Mouse (Mus musculus) hindbrain, embryonic 15.5 days (tissue): ENCODE results near the gene Cdc26. TPM values are rescaled to one million over a fixed set of nuclear protein-coding genes. Genes with fewer than 3 reads are reported as not detected.
A peak's percentile ranks its signal among the peaks of the same experiment; 100 is the strongest.

ENCODE experiments used
- ATAC-seq: fragments of 200-750 bp; cut with Nextera tagmentation; 2 replicates; pipeline ENCODE4 v1.8.0; 2017; ENCODE audit warnings: low read depth, moderate number of reproducible peaks, moderate TSS enrichment; ENCODE audit not compliant: low FRiP score
- H3K27ac ChIP-seq: fragments of 300-500 bp; sonication (generic); replicated peaks from 2 replicates; pipeline ENCODE4 v1.5.1; 2015; ENCODE audit warnings: mild to moderate bottlenecking, inconsistent platforms
- H3K27me3 ChIP-seq: fragments of 300-500 bp; sonication (generic); 2 replicates; pipeline ENCODE4 v1.6.1; 2015; ENCODE audit warnings: control low read depth, inconsistent platforms
- H3K36me3 ChIP-seq: fragments of 300-500 bp; sonication (generic); 2 replicates; pipeline ENCODE4 v1.6.1; 2015; ENCODE audit warnings: control low read depth, inconsistent platforms
- H3K4me1 ChIP-seq: fragments of 300-500 bp; sonication (generic); replicated peaks from 2 replicates; pipeline ENCODE4 v1.6.1; 2015; ENCODE audit warnings: control low read depth, inconsistent platforms
- H3K4me2 ChIP-seq: fragments of 300-500 bp; sonication (generic); 2 replicates; pipeline ENCODE4 v1.6.1; 2015; ENCODE audit warnings: moderate library complexity, mild to moderate bottlenecking, inconsistent platforms
- H3K4me3 ChIP-seq: fragments of 300-500 bp; sonication (generic); 2 replicates; pipeline ENCODE4 v1.5.1; 2015; ENCODE audit warnings: mild to moderate bottlenecking, inconsistent platforms
- H3K9ac ChIP-seq: fragments of 300-500 bp; sonication (generic); 2 replicates; pipeline ENCODE4 v1.6.1; 2015; ENCODE audit warnings: inconsistent platforms
- H3K9me3 ChIP-seq: fragments of 300-500 bp; sonication (generic); 2 replicates; pipeline ENCODE4 v1.6.1; 2016; ENCODE audit warnings: control low read depth, inconsistent platforms
- WGBS: fragments of 180-500 bp; shearing (Covaris S2); methylation state at CpG from one replicate; pipeline ENCODE4 v1.1.7; 2015; 5-methylcytosine and 5-hydroxymethylcytosine counted together
- polyA plus RNA-seq: library from polyadenylated mRNA; unstranded; fragments of >200 nt; fragmentation: Nextera tagmentation; extraction: Ambion mirVana; gene quantifications from 2 replicates; pipeline ENCODE4 v1.2.1, GENCODE M21; 2015

Cdc26 gene
- polyA plus RNA-seq, 1 experiment from 2014 or later: 74.2 TPM

DNA sequence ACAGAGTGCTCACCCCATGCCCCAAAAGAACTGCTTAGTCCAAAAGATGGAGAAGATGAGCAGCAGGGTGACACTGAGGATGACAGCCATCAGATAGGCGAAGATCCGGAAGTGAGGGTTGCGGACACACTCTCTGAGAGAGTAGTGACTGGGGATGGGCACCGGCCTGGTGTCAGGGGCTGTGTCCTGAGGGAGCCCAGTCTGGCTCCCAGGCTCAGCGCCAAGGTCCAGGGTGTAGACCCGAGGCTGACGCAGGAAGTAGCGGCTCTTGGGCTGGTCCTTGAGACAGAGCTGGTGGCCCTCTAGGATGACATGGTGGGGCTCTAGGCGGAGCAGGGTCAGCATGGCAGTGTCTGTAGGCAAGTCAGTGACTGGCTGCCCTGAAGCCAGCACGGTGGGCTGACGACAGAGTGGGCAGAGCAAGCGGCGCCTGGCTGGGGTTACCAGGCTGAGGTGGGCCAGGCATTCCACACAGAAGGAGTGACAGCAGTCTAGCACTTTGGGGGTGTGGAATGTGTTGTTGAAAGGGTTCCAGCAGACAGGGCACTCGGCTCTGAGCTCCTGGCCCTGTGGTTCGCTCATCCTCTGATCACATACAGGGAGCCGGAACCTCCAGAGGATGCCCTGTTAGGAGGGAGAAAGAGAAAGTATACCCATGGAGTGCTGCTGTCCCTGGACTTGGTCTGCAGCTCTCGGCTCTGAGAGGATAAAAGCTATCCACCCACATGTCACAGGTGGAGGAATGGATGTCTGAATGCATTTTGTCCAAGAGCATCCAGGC, 19.7 kb upstream of the Cdc26 start:
- no peak for ATAC-seq
- Histone ChIP-seq H3K9me3 (no peaks in the 10 kb centered on the region), H3K27me3 (no peaks in the 10 kb centered on the region), H3K4me3 (no peak overlapping the region), H3K27ac (no peak overlapping the region), H3K4me1 (no peaks in the 10 kb centered on the region), H3K4me2 (no peak overlapping the region), H3K9ac (no peak overlapping the region), H3K36me3 (peaks cover 27% of the 10 kb centered on the region)
- WGBS: 82% methylated on average over 17 of the region's 17 CpGs

DNA sequence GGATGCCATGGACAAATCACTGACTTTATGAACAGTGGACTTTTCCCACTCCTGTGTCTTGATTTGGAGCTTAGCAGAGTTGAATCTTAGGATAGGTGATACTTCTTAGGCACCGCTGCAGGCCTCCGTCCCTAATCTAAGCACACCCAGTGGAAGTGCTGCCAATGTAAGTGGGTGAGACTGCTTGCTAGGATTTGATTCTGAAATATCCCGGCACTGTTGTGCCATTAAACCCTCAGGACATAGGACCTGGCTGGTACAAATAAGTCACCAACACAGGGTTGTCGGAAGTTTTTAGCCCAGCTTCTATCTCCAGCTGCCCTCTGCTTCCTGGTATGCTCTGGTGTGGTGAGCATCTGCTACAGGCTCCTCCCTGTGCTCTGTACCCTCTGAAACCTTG, 17.4 kb upstream of the Cdc26 start:
- Histone ChIP-seq H3K9ac (no peak overlapping the region), H3K4me3 (no peak overlapping the region), H3K27me3 (no peaks in the 10 kb centered on the region), H3K4me2 (no peak overlapping the region), H3K4me1 (no peaks in the 10 kb centered on the region), H3K27ac (no peak overlapping the region), H3K9me3 (no peaks in the 10 kb centered on the region), H3K36me3 (peaks cover 50% of the 10 kb centered on the region)
- 92% methylated on average over 4 of the region's 4 CpGs for WGBS
- ATAC-seq: no peak

DNA sequence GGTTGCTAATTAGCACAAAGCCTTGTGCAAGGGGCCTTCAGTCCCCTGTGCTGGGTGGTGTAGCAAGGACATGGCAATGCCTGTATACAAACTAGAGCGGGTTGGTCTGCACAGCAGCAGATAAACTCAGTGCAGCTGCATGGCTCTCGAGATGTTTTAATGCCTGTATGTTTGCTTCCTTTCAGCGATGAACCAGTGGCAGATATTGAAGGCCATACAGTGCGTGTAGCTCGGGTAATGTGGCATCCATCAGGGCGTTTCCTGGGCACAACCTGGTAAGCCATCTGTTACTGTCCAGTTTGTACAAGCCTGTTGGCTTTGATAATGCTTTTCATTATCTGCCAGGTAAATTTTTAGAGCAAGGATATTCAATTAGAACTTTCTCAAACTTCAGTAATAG, 10.6 kb upstream of the Cdc26 start:
- no peak for ATAC-seq
- no peaks in the 10 kb centered on the region for H3K9me3 ChIP-seq
- H3K4me1 ChIP-seq: no peaks in the 10 kb centered on the region
- H3K27me3 ChIP-seq: no peaks in the 10 kb centered on the region
- H3K4me2 ChIP-seq: no peak overlapping the region
- WGBS: 95% methylated on average over 6 of the region's 6 CpGs
- peaks cover 97% of the 10 kb centered on the region for H3K36me3 ChIP-seq
- H3K4me3 ChIP-seq: no peak overlapping the region
- no peak overlapping the region for H3K27ac ChIP-seq
- H3K9ac ChIP-seq: no peak overlapping the region

DNA sequence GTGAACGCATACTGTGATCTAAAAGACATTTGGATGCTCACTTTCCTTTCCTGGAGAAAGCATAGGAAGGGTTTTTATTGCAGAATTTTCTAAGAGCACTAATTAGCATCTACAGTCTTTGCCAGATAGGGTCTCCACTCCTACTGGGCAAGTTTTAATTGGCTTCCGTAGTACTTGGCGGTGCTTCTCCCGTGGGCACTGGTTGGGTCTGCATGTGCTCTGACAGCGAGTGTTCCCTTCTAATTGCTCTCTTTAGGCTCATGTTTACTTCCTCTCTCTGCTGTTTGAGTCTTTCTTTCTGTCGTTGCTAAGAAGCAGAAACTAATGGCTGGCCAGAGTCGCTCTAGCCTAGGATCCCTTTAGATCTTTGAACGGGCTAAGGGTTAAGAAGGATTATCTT, 10.0 kb upstream of the Cdc26 start:
- 87% methylated on average over 8 of the region's 8 CpGs for WGBS
- no peaks in the 10 kb centered on the region for H3K9me3 ChIP-seq
- ATAC-seq: no peak

DNA sequence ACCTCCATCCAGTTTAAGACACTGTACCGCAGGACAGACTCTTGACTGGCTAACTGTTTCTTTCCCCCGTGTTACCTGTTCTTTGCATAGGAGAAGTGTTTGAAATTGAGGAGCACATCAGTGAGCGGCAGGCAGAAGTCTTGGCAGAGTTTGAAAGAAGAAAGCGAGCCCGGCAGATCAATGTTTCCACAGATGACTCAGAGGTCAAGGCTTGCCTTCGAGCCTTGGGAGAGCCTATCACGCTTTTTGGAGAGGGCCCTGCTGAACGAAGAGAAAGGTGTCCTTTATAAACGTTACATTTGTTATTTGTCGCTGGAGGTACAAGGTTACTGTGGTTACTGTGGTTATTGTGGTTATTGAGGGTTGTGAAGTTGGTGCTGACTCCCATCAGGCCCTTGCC, 3.2 kb upstream of the Cdc26 start:
- Histone ChIP-seq H3K4me2 (no peak overlapping the region), H3K27ac (no peak overlapping the region), H3K27me3 (no peaks in the 10 kb centered on the region), H3K4me1 (peaks cover 22% of the 10 kb centered on the region), H3K9me3 (no peaks in the 10 kb centered on the region), H3K4me3 (no peak overlapping the region), H3K9ac (no peak overlapping the region), H3K36me3 (peaks cover 41% of the 10 kb centered on the region)
- 97% methylated on average over 10 of the region's 10 CpGs for WGBS
- no peak for ATAC-seq

More for the DNA sequence above, 10.0 kb upstream of the Cdc26 start:
- Histone ChIP-seq H3K9ac (no peak overlapping the region), H3K4me3 (no peak overlapping the region), H3K4me1 (no peaks in the 10 kb centered on the region), H3K27ac (no peak overlapping the region), H3K36me3 (peaks cover 94% of the 10 kb centered on the region), H3K27me3 (no peaks in the 10 kb centered on the region), H3K4me2 (no peak overlapping the region)

DNA sequence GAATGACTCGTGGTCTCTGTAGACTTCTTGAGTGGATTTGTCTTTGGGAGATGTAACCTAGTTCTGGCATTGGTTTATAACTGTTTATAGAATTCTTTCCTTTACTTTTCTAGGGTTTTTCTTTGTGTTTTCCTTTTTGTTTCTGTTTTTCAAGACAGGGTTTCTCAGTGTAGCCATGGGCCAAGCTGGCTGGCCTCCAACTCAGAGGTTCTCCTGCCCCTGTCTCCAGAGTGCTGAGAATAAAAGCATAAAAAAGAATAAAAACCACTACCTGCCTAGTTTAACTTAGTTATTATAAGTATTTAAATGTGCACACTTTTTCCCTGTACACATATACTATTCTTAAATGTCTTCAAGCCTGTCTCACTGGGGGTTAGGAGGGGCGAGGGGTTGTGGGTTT, 1.9 kb upstream of the Cdc26 start:
- ATAC-seq: no peak
- 92% methylated on average over 2 of the region's 2 CpGs for WGBS
- Histone ChIP-seq H3K27ac (no peak overlapping the region), H3K27me3 (no peaks in the 10 kb centered on the region), H3K9ac (no peak overlapping the region), H3K4me2 (peak overlapping the region; percentile 68), H3K4me3 (no peak overlapping the region), H3K9me3 (no peaks in the 10 kb centered on the region), H3K4me1 (peaks cover 30% of the 10 kb centered on the region), H3K36me3 (peaks cover 29% of the 10 kb centered on the region)

DNA sequence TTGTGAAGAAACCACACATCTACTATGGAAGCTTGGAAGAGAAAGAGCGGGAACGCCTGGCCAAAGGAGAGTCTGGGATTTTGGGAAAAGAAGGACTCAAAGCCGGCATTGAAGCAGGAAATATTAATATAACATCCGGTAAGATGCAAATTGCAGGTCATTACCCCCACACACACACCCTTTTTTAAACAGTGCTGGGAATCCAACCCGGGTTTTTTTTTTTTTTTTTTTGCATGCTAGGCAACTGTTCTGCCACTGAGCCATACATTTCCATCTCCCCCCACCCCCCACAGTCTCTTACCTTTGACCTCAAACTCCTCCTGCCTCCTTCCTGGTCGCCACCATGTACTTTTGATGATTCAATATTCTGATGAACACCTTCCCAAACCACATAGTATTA, 1.2 kb upstream of the Cdc26 start:
- 34% methylated on average over 6 of the region's 6 CpGs for WGBS
- peak overlapping the region; percentile 68 for H3K4me2 ChIP-seq
- H3K27ac ChIP-seq: peak overlapping the region; percentile 79
- peaks cover 35% of the 10 kb centered on the region for H3K4me1 ChIP-seq
- ATAC-seq: no peak
- H3K4me3 ChIP-seq: peak overlapping the region; percentile 62
- peak overlapping the region; percentile 78 for H3K9ac ChIP-seq
- H3K27me3 ChIP-seq: no peaks in the 10 kb centered on the region
- H3K36me3 ChIP-seq: peaks cover 22% of the 10 kb centered on the region
- no peaks in the 10 kb centered on the region for H3K9me3 ChIP-seq

DNA sequence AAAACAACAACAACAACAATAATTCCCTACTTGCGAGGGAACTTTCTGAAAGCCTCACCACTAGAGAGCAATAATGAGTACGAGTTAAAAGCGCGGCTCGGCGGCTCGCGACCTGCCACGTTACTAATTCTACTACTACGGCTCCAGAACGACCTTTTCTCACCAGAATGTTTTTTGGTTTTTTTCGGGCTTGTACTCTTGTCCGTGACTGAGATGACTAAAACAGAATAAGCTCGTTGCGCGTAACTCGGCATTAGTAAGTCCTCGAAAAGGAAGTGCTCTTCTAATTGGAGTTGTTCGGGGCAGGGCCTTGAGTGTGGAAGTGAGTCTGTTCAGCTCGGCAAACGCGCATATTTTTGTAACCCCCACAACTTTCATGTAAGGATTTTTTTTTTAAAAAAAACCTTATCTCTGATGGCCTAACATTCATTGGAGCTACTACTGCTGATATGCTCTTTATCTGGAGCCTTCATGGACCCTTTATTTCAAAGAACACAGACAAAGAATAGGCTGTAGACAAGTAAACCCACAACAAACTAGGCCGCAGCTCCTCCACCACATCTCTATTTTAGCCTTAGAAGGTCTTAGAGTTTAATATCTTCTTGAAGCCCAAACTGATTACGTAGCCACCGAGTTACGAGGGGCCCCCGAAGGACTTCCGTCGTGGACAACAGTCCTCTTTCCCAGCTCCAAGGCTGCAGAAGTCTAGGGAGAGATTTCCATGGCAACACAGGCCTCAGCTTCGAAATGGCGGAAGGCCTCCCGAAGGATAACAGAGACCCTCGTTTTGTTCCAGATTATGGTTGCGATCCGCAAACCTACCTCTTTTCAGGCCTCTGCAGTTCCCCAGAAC, 486 bp downstream of the Cdc26 start:
- under 1% methylated on average over 35 of the region's 35 CpGs for WGBS
- Histone ChIP-seq H3K9ac (peak overlapping the region; percentile 69), H3K4me3 (peak overlapping the region; percentile 62), H3K27me3 (no peaks in the 10 kb centered on the region), H3K27ac (peak overlapping the region; percentile 84), H3K36me3 (peaks cover 13% of the 10 kb centered on the region), H3K4me2 (peak overlapping the region; percentile 68), H3K9me3 (no peaks in the 10 kb centered on the region), H3K4me1 (peaks cover 41% of the 10 kb centered on the region)
- peak; percentile 69 for ATAC-seq

DNA sequence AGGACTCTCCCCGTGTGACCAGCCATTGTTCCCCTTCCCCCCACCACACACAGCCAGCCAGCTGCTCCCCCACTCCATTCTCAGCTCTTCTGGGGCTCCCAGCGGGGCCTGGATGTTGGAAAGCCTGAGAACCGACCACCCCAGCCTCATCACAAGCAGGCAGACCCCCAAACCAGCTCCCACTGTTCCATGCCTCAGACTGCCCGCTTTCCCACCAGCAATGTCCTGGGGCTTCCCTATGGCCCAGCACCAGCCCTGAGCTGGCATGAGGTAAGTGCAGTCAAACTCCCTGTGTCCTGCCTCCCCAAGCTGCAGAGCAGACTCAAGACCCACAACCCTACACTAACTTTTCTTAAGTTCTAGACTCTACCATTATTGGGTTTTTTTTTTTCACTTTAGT, 2.3 kb downstream of the Cdc26 start:
- Histone ChIP-seq H3K4me1 (peaks cover 38% of the 10 kb centered on the region), H3K4me3 (no peak overlapping the region), H3K9me3 (no peaks in the 10 kb centered on the region), H3K4me2 (no peak overlapping the region), H3K9ac (no peak overlapping the region), H3K36me3 (peaks cover 18% of the 10 kb centered on the region), H3K27ac (no peak overlapping the region), H3K27me3 (no peaks in the 10 kb centered on the region)
- no peak for ATAC-seq
- WGBS: 74% methylated on average over 4 of the region's 4 CpGs

DNA sequence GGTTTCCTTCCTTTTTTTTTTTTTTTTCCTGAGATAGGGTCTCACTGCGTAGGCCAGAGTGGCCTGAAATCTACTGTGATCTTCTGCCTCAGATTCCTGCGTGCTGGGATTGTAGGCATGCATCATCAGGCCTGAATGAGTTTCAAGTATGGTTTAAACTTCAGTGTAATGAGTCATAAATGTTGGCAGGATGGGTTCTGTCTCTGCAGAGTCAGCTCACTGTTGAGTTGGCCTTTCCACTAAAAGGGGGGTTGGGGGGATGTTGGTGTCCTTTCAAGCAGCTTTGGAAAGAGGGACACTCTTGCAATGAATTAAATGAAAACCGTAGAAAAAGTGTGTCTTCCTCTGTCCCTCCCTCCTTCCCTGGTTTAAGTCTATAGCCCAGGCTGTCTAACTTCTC, 9.5 kb downstream of the Cdc26 start:
- no peak overlapping the region for H3K4me3 ChIP-seq
- H3K27ac ChIP-seq: no peak overlapping the region
- ATAC-seq: no peak
- H3K9ac ChIP-seq: no peak overlapping the region
- no peaks in the 10 kb centered on the region for H3K9me3 ChIP-seq
- H3K36me3 ChIP-seq: peaks cover 66% of the 10 kb centered on the region
- H3K27me3 ChIP-seq: no peaks in the 10 kb centered on the region
- 92% methylated on average over 3 of the region's 3 CpGs for WGBS
- H3K4me2 ChIP-seq: no peak overlapping the region
- H3K4me1 ChIP-seq: no peaks in the 10 kb centered on the region

DNA sequence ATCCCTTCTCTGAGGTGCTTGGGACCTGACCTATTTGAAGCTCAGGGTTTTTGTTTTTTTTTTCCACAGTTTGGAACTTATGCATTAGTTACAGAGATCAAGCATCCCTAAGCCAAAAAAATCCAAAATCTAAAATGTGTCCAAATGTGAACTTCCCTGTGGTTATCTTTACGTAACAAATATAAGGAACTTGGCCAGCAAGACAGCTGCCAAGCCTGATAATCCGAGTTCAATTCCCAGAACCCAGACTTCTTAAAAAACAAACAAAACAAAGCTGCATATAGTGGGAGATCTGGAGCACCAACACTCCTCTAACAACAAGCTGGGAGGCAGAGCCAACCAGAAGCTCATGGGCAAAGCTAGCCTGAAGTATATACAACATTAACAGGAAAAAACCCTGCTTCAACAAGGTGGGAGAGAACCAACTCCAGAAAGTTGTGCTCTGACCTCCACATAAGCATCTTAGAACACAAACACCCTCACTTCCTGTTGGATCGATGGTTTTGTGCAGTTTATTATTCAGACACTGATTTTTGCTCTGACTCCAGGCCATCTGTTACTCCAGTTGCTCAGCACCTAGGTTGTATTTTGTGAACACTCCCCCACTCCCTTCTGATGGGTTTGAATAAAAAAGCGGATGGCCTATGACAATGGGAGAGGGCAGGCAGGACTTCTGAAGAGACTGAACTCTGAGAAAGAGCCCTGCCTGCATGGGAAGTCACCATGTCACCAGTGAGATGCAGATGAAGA, 10.7 kb downstream of the Cdc26 start:
- no peaks in the 10 kb centered on the region for H3K27me3 ChIP-seq
- 84% methylated on average over 4 of the region's 4 CpGs for WGBS

DNA sequence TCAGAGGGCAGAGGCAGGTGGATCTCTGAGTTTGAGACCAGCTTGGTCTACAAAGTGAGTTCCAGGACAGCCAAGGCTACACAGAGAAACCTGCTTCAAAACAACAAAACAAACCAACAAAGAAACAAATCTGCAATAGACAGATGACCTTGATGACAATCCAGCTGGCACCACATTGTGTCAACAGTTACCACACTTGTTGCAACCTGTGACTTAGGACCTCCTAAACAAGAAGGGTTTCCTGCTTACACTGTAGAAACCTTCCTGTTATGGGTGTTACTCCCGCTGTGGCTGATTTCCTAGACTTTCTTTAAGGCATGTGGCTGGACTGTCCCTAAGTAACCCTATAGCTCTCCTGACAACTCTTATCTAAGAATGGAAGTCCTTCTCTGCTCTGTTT, 12.6 kb downstream of the Cdc26 start:
- Histone ChIP-seq H3K27me3 (no peaks in the 10 kb centered on the region), H3K4me3 (no peak overlapping the region), H3K36me3 (peaks cover 66% of the 10 kb centered on the region), H3K27ac (no peak overlapping the region), H3K9ac (no peak overlapping the region), H3K4me1 (no peaks in the 10 kb centered on the region), H3K9me3 (no peaks in the 10 kb centered on the region), H3K4me2 (no peak overlapping the region)
- no peak for ATAC-seq
- WGBS: 92% methylated on average over 1 of the region's 1 CpGs

More for the DNA sequence above, 10.7 kb downstream of the Cdc26 start:
- Histone ChIP-seq H3K4me2 (no peak overlapping the region), H3K4me1 (no peaks in the 10 kb centered on the region), H3K9ac (no peak overlapping the region), H3K9me3 (no peaks in the 10 kb centered on the region), H3K36me3 (peaks cover 68% of the 10 kb centered on the region), H3K4me3 (no peak overlapping the region), H3K27ac (no peak overlapping the region)
- ATAC-seq: no peak
